24 mouse cellular contexts compared by ENCODE assay signal in genomic region chr1:135942116-135942515, GRCm38 (mm10). TPM values are rescaled to one million over a fixed set of nuclear protein-coding genes. Genes with fewer than 3 reads are reported as not detected.
DNase-seq lines count a peak whose midpoint lies in the region; ATAC-seq and TF ChIP-seq lines count a peak whose summit lies in the region.
"Had no signal": no experiment of that assay in that cellular context is flagged by ENCODE, and none has a peak within 500 bp of the region (broad histone marks: within the 10 kb centered on the region; RNA-seq: fewer than 3 reads in every experiment).

No protein-coding gene starts in this region.

- peaks cover 28% of the 10 kb centered on the region for H3K4me1 ChIP-seq in heart, embryonic 13.5 days
- H3K4me1 ChIP-seq in MEL (ENCODE audit: control insufficient read depth in 1 of 2, insufficient read depth in 2 of 2, low read length in 2 of 2) = peaks cover 0 to 32% of the 10 kb centered on the region in 2 experiments; a peak in 2 of 4 replicates
- H3K4me1 ChIP-seq in embryonic facial prominence, embryonic 14.5 days (ENCODE audit: control insufficient read depth, insufficient read depth, low read length) = no peaks in the 10 kb centered on the region
- H3K4me1 ChIP-seq in liver, embryonic 14.5 days (replicated peaks; ENCODE audit: control insufficient read depth in 2 of 2, insufficient read depth in 2 of 2, low read length in 1 of 2) = peaks cover 40 to 50% of the 10 kb centered on the region in 2 experiments

- WGBS in heart, embryonic 13.5 days = 15% methylated on average over 7 of the region's 7 CpGs
- 18% methylated on average over 7 of the region's 7 CpGs for WGBS in embryonic facial prominence, embryonic 14.5 days
- 6% methylated on average over 7 of the region's 7 CpGs for WGBS in liver, embryonic 14.5 days (ENCODE audit: insufficient replicate concordance)

- no peaks in the 10 kb centered on the region for H3K79me2 ChIP-seq in MEL (ENCODE audit: control insufficient read depth, insufficient read depth, low read length, poor library complexity)

- no peaks in the 10 kb centered on the region for H3K9me3 ChIP-seq in heart, embryonic 13.5 days
- H3K9me3 ChIP-seq in MEL (replicated peaks; ENCODE audit: insufficient read depth, low read length) = no peaks in the 10 kb centered on the region
- no peaks in the 10 kb centered on the region for H3K9me3 ChIP-seq in embryonic facial prominence, embryonic 14.5 days (ENCODE audit: control insufficient read depth, low read length)
- H3K9me3 ChIP-seq in liver, embryonic 14.5 days (ENCODE audit: control insufficient read depth, low read length) = no peaks in the 10 kb centered on the region
- H3K9me3 ChIP-seq: forebrain, embryonic 10.5 days; limb, embryonic 15.5 days had no signal

- no peak for TF ChIP-seq CTCF in MEL (IDR thresholded peaks at IDR 0.05 in 2 of 3, conservative IDR thresholded peaks at IDR 0.05 in 1 of 3; ENCODE audit: control insufficient read depth in 1 of 3, insufficient read depth in 1 of 3, low read depth in 2 of 3, low read length in 3 of 3, poor library complexity in 1 of 3, severe bottlenecking in 1 of 3)
- TF ChIP-seq CTCF in liver, embryonic 14.5 days (IDR thresholded peaks at IDR 0.05; ENCODE audit: low read depth) = no peak

- H3K27ac ChIP-seq in heart, embryonic 13.5 days (replicated peaks) = no peak overlapping the region
- no peak overlapping the region for H3K27ac ChIP-seq in MEL (ENCODE audit: control insufficient read depth, low read depth, low read length)
- no peak overlapping the region for H3K27ac ChIP-seq in embryonic facial prominence, embryonic 14.5 days (replicated peaks; ENCODE audit: low read depth, low read length)
- peak overlapping the region; percentile 97 for H3K27ac ChIP-seq in liver, embryonic 14.5 days
- H3K27ac ChIP-seq: forebrain, embryonic 10.5 days; heart, adult 2 months; hindbrain, postnatal 0 days; limb, embryonic 15.5 days had no signal

- no peak overlapping the region for H3K9ac ChIP-seq in heart, embryonic 13.5 days
- no peak overlapping the region for H3K9ac ChIP-seq in MEL (ENCODE audit: control insufficient read depth, low read depth, low read length, poor library complexity, severe bottlenecking)
- H3K9ac ChIP-seq in embryonic facial prominence, embryonic 14.5 days (ENCODE audit: low read depth, low read length) = no peak overlapping the region
- H3K9ac ChIP-seq in liver, embryonic 14.5 days (replicated peaks) = peak overlapping the region; percentile 71
- H3K9ac ChIP-seq: limb, embryonic 15.5 days had no signal

- H3K4me3 ChIP-seq in heart, embryonic 13.5 days = no peak overlapping the region
- no peak overlapping the region for H3K4me3 ChIP-seq in MEL (ENCODE audit: control insufficient read depth in 1 of 2, insufficient read depth in 1 of 2, low read depth in 2 of 2, low read length in 2 of 2)
- H3K4me3 ChIP-seq in embryonic facial prominence, embryonic 14.5 days (ENCODE audit: low read depth, low read length) = no peak overlapping the region
- peak overlapping the region; percentile 27 to 33; a peak in 2 of 4 replicates for H3K4me3 ChIP-seq in liver, embryonic 14.5 days (ENCODE audit: insufficient read depth in 1 of 2, low read depth in 2 of 2, low read length in 2 of 2)
- H3K4me3 ChIP-seq: forebrain, embryonic 10.5 days; heart, adult 2 months; limb, embryonic 15.5 days had no signal

- H3K36me3 ChIP-seq in heart, embryonic 13.5 days = no peaks in the 10 kb centered on the region
- peaks cover 0 to 13% of the 10 kb centered on the region in 2 experiments; a peak in 2 of 4 replicates for H3K36me3 ChIP-seq in MEL (ENCODE audit: control insufficient read depth in 1 of 2, insufficient read depth in 2 of 2, low read length in 2 of 2)
- no peaks in the 10 kb centered on the region for H3K36me3 ChIP-seq in embryonic facial prominence, embryonic 14.5 days (ENCODE audit: control insufficient read depth, insufficient read depth, low read length)
- no peaks in the 10 kb centered on the region for H3K36me3 ChIP-seq in liver, embryonic 14.5 days (replicated peaks; ENCODE audit: control insufficient read depth, insufficient read depth, low read depth)
- H3K36me3 ChIP-seq: forebrain, embryonic 10.5 days; limb, embryonic 15.5 days had no signal

- TF ChIP-seq RAD21 in MEL (IDR thresholded peaks at IDR 0.05; ENCODE audit: low read depth, low read length) = no peak

- intact Hi-C loops in heart, postnatal 25 days (cut with DNase I) = no loop called here

- peak overlapping the region; percentile 37; the same call in 1 of the 2 replicates for H3K4me2 ChIP-seq in heart, embryonic 13.5 days
- no peak overlapping the region for H3K4me2 ChIP-seq in embryonic facial prominence, embryonic 14.5 days (ENCODE audit: low read depth, low read length)
- H3K4me2 ChIP-seq in liver, embryonic 14.5 days (ENCODE audit: low read depth) = peak overlapping the region; percentile 81
- H3K4me2 ChIP-seq: limb, embryonic 15.5 days had no signal

- no peak for DNase-seq in heart, postnatal 25 days (ENCODE audit: low spot score)
- DNase-seq in MEL (ENCODE audit: low read depth, low spot score) = peak; percentile 36
- peak; percentile 35 for DNase-seq in embryonic facial prominence, embryonic 14.5 days (ENCODE audit: low spot score)
- DNase-seq in liver, embryonic 14.5 days (ENCODE audit: low read depth in 3 of 3, low spot score in 3 of 3) = peak in 1 of 3 experiments; percentile 38
- DNase-seq in urinary bladder, adult 2 months (ENCODE audit: low spot score) = no peak
- no peak for DNase-seq in right cerebral cortex, postnatal 25 days
- no peak for DNase-seq in layer of hippocampus, adult 8-10 months (ENCODE audit: low spot score in 2 of 2)
- DNase-seq: cerebellum, adult 11 months; cerebellum, postnatal 25 days; gastrocnemius, postnatal 14 days; heart, adult 2 months; kidney, adult 9 months; layer of hippocampus, postnatal 36 days; lung, postnatal 10 days; right cerebral cortex, adult 18-20 months; thymus, postnatal 36 days had no signal

- H3K27me3 ChIP-seq in heart, embryonic 13.5 days (replicated peaks) = peaks cover 34% of the 10 kb centered on the region
- no peaks in the 10 kb centered on the region; a peak in 1 of 4 replicates for H3K27me3 ChIP-seq in MEL (ENCODE audit: control insufficient read depth in 1 of 2, insufficient read depth in 2 of 2, low read length in 2 of 2)
- 0 out of 2 replicates have a peak, but pooled peaks cover 4% of the 10 kb centered on the region for H3K27me3 ChIP-seq in embryonic facial prominence, embryonic 14.5 days (replicated peaks; ENCODE audit: control insufficient read depth, insufficient read depth, low read length)
- H3K27me3 ChIP-seq in liver, embryonic 14.5 days (ENCODE audit: control insufficient read depth, insufficient read depth, low read length) = no peaks in the 10 kb centered on the region; the same call in 1 of the 2 replicates
- H3K27me3 ChIP-seq: Patski had no signal

- no peak for ATAC-seq in heart, embryonic 13.5 days (ENCODE audit: extremely low read depth, insufficient number of reproducible peaks, low FRiP score, low TSS enrichment)
- ATAC-seq in embryonic facial prominence, embryonic 14.5 days (ENCODE audit: low read depth) = no peak
- peak; percentile 62 for ATAC-seq in liver, embryonic 14.5 days (ENCODE audit: insufficient read depth)
- ATAC-seq: hindbrain, postnatal 0 days; midbrain, embryonic 16.5 days; Patski had no signal

- TF ChIP-seq EP300 in MEL (IDR thresholded peaks at IDR 0.05; ENCODE audit: low read depth in 1 of 2, low read length in 2 of 2) = no peak
- TF ChIP-seq EP300 in liver, embryonic 14.5 days (IDR thresholded peaks at IDR 0.05; ENCODE audit: low read depth) = no peak

- TF ChIP-seq POLR2A in MEL (IDR thresholded peaks at IDR 0.05; ENCODE audit: control insufficient read depth in 1 of 2, insufficient read depth in 1 of 2, low read depth in 1 of 2, low read length in 2 of 2, poor library complexity in 1 of 2) = no peak

TF ChIP-seq in MEL, 35 proteins besides CTCF, POLR2A, EP300 and RAD21:
- TF ChIP-seq SMC3 (IDR thresholded peaks at IDR 0.05; ENCODE audit: low read depth, low read length) = no peak
- TF ChIP-seq ETS1 (IDR thresholded peaks at IDR 0.05; ENCODE audit: low read depth, low read length) = no peak
- no peak for TF ChIP-seq ZKSCAN1 (IDR thresholded peaks at IDR 0.05; ENCODE audit: low read depth, low read length)
- TF ChIP-seq POLR2AphosphoS5 (IDR thresholded peaks at IDR 0.05; ENCODE audit: borderline replicate concordance, low read depth, low read length) = no peak
- no peak for TF ChIP-seq RCOR1 (IDR thresholded peaks at IDR 0.05; ENCODE audit: low read depth, low read length)
- TF ChIP-seq ZC3H11A (IDR thresholded peaks at IDR 0.05; ENCODE audit: low read depth, low read length) = no peak
- TF ChIP-seq BHLHE40 (IDR thresholded peaks at IDR 0.05; ENCODE audit: borderline replicate concordance, low read depth, low read length) = no peak
- no peak for TF ChIP-seq ZNF384 (IDR thresholded peaks at IDR 0.05; ENCODE audit: low read depth, low read length)

RNA-seq across cellular contexts. Expression of gene Pkp1, which starts 23.1 kb away (rescaled TPM):
- polyA plus RNA-seq in heart, embryonic 13.5 days (2015; fragmentation: Nextera tagmentation; extraction: Ambion mirVana) = 0.08 and 0.12 TPM in 2 replicates
- total RNA-seq in heart, postnatal 25 days (2021) = not detected
- not detected in 2 replicates for total RNA-seq in MEL (2012; rRNA removed)
- polyA plus RNA-seq in MEL (2012; ENCODE audit: insufficient read depth in 1 of 2, insufficient read length in 2 of 2, low read depth in 1 of 2, low replicate concordance in 2 of 2, missing spikeins in 1 of 2) = not detected
- polyA plus RNA-seq in embryonic facial prominence, embryonic 14.5 days (2014; fragmentation: Nextera tagmentation; extraction: Ambion mirVana) = 15.2 and 20.1 TPM in 2 replicates
- polyA plus RNA-seq in liver, embryonic 14.5 days (2012; rRNA removed) = 0.01 and 0.02 TPM in 2 replicates
- polyA plus RNA-seq in liver, embryonic 14.5 days (2014; fragmentation: Nextera tagmentation; extraction: Ambion mirVana) = not detected in 2 replicates
- 3.5 and 4.4 TPM in 2 replicates for polyA plus RNA-seq in urinary bladder, adult 2 months (2012; rRNA removed)
- not detected for total RNA-seq in layer of hippocampus, adult 8-10 months (2022)
- total RNA-seq: gastrocnemius, postnatal 14 days; heart, adult 2 months; hematopoietic stem cell, adult 5-6 weeks; layer of hippocampus, postnatal 36 days; megakaryocyte, adult 5-6 weeks had no signal
- polyA plus RNA-seq: midbrain, embryonic 16.5 days had no signal

Comparison
In these comparisons a context has a peak if more than half of its experiments do, and no peak if none do; other contexts are left out.
1. H3K4me3 ChIP-seq: peak in liver, embryonic 14.5 days (2 of 2); none in heart, embryonic 13.5 days (single experiment), MEL (0 of 2) and embryonic facial prominence, embryonic 14.5 days (single experiment).
2. DNase-seq: peak in MEL (single experiment) and embryonic facial prominence, embryonic 14.5 days (single experiment); none in heart, postnatal 25 days (single experiment), urinary bladder, adult 2 months (single experiment), right cerebral cortex, postnatal 25 days (single experiment) and layer of hippocampus, adult 8-10 months (0 of 2).